Mouse (Mus musculus) hindbrain, embryonic 16.5 days (tissue): ENCODE results near the gene Mnd1. TPM values are rescaled to one million over a fixed set of nuclear protein-coding genes. Genes with fewer than 3 reads are reported as not detected.

Experiments
- ATAC-seq: fragments of 200-750 bp; cut with Nextera tagmentation; 2 replicates; pipeline ENCODE4 v1.8.0; 2017; ENCODE audit warnings: moderate TSS enrichment, moderate library complexity
- H3K27ac ChIP-seq: fragments of 300-500 bp; sonication (generic); 2 replicates; pipeline ENCODE4 v1.5.1; 2014; ENCODE audit warnings: low read depth, mild to moderate bottlenecking, control low read depth, low read length, moderate library complexity
- H3K27me3 ChIP-seq: fragments of 300-500 bp; sonication (generic); replicated peaks from 2 replicates; pipeline ENCODE4 v1.6.1; 2014; ENCODE audit warnings: low read length; ENCODE audit not compliant: control insufficient read depth, insufficient read depth
- H3K36me3 ChIP-seq: fragments of 300-500 bp; sonication (generic); 2 replicates; pipeline ENCODE4 v1.6.1; 2014; ENCODE audit warnings: mild to moderate bottlenecking, low read length, moderate library complexity, mixed read lengths; ENCODE audit not compliant: control insufficient read depth, insufficient read depth
- H3K4me1 ChIP-seq: fragments of 300-500 bp; sonication (generic); 2 replicates; pipeline ENCODE4 v1.6.1; 2014; ENCODE audit warnings: low read depth, low read length; ENCODE audit not compliant: control insufficient read depth, insufficient read depth
- H3K4me2 ChIP-seq: fragments of 300-500 bp; sonication (generic); 2 replicates; pipeline ENCODE4 v1.6.1; 2014; ENCODE audit warnings: mild to moderate bottlenecking, low read length, control low read depth, moderate library complexity
- H3K4me3 ChIP-seq: fragments of 300-500 bp; sonication (generic); 2 replicates; pipeline ENCODE4 v1.5.1; 2014; ENCODE audit warnings: mild to moderate bottlenecking, low read length, control low read depth, moderate library complexity
- H3K9ac ChIP-seq: fragments of 300-500 bp; sonication (generic); 2 replicates; pipeline ENCODE4 v1.6.1; 2014; ENCODE audit warnings: low read depth, mild to moderate bottlenecking, control low read depth, low read length, moderate library complexity
- H3K9me3 ChIP-seq: fragments of 300-500 bp; sonication (generic); 2 replicates; pipeline ENCODE4 v1.6.1; 2014; ENCODE audit warnings: mild to moderate bottlenecking, low read length, moderate library complexity; ENCODE audit not compliant: control insufficient read depth
- WGBS: fragments of 180-500 bp; shearing (Covaris S2); extraction: QIAGEN DNeasy Blood & Tissue Kit; methylation state at CpG from one replicate; pipeline ENCODE4 v1.1.7; 2014; 5-methylcytosine and 5-hydroxymethylcytosine counted together
- polyA plus RNA-seq: library from polyadenylated mRNA; unstranded; fragments of >200 nt; fragmentation: Nextera tagmentation; extraction: Ambion mirVana; gene quantifications from 2 replicates; pipeline ENCODE4 v1.2.1, GENCODE M21; 2015

Gene Mnd1
- polyA plus RNA-seq, 1 experiment from 2014 or later, result 2.9 TPM

DNA sequence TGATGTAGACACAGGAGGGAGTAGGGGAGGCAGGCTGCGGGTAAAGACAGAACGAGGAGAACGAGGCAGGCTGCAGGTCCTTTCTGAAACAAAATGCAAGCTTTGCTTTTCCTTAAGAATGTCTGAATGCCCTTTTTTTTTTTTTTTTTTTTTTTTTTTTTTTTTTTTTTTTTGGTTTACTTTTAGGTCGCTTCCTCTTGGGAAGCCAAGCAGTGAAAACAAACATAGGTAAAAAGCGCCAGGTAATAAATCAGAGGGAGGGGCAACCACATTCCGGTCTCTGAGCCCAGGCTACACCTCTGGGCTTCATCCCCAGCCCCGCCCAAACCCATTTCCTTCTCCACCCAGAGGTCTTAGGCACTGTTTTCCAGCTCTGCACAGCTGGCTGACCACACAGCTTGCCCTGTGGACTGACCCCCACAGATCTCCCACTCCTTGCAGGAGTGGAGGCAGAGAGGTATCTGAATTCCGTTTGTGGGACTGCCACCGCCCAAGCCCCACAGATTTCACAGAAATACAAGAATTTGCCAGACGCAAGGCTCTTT, 34.1 kb upstream of the Mnd1 start:
- no peak for ATAC-seq

DNA sequence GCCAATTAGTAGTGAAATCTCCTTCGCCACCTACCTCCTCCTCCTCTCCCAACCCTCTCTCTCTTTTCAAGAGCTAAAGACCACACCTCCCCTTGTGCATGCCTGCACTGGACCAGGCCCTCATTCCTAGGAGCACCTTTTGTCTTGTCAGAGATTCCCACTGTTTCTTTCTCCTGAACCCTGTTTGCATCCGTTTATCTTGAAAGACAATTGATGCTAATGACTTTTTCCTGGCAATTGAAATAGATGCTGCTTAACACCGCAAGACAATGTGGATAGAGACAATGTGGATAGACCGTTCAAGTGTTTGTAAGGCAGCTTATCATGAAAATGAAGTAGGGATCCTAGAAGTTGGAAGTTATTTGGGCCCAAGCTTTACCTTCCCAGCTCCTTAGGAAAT, 26.1 kb upstream of the Mnd1 start:
- no peaks in the 10 kb centered on the region for H3K27me3 ChIP-seq
- no peak overlapping the region for H3K4me2 ChIP-seq
- no peak overlapping the region for H3K9ac ChIP-seq
- H3K36me3 ChIP-seq, result peaks cover 3% of the 10 kb centered on the region
- 28% methylated on average over 4 of the region's 4 CpGs for WGBS
- H3K27ac ChIP-seq, result no peak overlapping the region
- H3K4me1 ChIP-seq, result peaks cover 4% of the 10 kb centered on the region; the same call in 1 of the 2 replicates
- no peak overlapping the region for H3K4me3 ChIP-seq
- no peak for ATAC-seq
- no peaks in the 10 kb centered on the region for H3K9me3 ChIP-seq

More for the DNA sequence above, 34.1 kb upstream of the Mnd1 start:
- no peak overlapping the region for H3K4me3 ChIP-seq
- H3K4me2 ChIP-seq, result no peak overlapping the region
- H3K9ac ChIP-seq, result no peak overlapping the region
- H3K4me1 ChIP-seq, result peaks cover 4% of the 10 kb centered on the region; the same call in 1 of the 2 replicates
- H3K27me3 ChIP-seq, result no peaks in the 10 kb centered on the region
- H3K27ac ChIP-seq, result no peak overlapping the region
- H3K36me3 ChIP-seq, result peaks cover 12% of the 10 kb centered on the region
- H3K9me3 ChIP-seq, result no peaks in the 10 kb centered on the region
- WGBS, result 69% methylated on average over 10 of the region's 10 CpGs

DNA sequence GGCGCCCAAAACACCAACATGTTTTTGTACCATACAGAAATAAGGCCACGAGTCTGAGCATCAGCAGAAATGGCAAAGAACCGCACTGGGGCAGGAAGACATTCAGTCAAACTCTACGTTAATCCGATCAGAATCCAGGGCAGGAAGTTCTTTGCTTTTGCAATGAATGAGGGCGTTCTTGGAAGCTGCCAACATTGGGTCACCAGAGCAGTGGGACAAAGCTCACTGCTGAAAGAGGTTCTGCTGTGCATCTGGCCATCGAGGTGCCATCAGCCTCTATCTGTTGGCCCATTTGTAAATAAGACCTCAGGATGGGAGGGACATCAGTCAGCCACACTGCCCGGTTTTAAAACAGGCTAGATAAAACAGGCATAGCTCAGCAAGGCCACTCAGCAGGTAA, 25.5 kb upstream of the Mnd1 start:
- 0 out of 2 replicates have a peak overlapping the region, but pooled peaks have one; percentile 37 for H3K27ac ChIP-seq
- no peak overlapping the region for H3K9ac ChIP-seq
- no peak overlapping the region for H3K4me3 ChIP-seq
- H3K4me1 ChIP-seq, result peaks cover 4% of the 10 kb centered on the region; the same call in 1 of the 2 replicates
- no peak for ATAC-seq
- H3K4me2 ChIP-seq, result no peak overlapping the region
- no peaks in the 10 kb centered on the region for H3K9me3 ChIP-seq
- no peaks in the 10 kb centered on the region for H3K27me3 ChIP-seq
- peaks cover 7% of the 10 kb centered on the region for H3K36me3 ChIP-seq
- 36% methylated on average over 8 of the region's 8 CpGs for WGBS

DNA sequence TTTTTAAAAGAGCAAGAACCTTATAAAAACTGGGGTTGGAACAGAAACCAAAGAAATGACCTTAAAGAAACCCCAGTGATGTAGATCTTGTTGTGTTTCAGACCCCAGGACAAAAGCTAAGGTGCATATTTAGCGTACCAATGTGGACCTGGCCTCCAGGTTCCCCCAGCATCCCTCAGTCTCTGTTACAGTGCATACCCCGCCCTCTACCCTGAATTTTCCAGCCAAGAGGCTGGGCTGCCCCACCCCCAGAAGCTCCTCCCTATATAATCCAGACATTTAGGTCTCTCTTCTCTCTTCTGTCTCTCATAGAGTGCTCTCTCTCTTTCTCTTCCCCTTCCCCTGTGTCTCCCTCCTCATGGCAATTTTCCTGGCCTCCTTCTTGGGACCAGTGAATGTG, 24.7 kb upstream of the Mnd1 start:
- Histone ChIP-seq H3K4me3 (no peak overlapping the region), H3K4me1 (peaks cover 4% of the 10 kb centered on the region; the same call in 1 of the 2 replicates), H3K27me3 (no peaks in the 10 kb centered on the region), H3K36me3 (peaks cover 7% of the 10 kb centered on the region), H3K4me2 (no peak overlapping the region), H3K27ac (no peak overlapping the region), H3K9ac (no peak overlapping the region), H3K9me3 (no peaks in the 10 kb centered on the region)
- no peak for ATAC-seq
- 87% methylated on average over 2 of the region's 2 CpGs for WGBS

DNA sequence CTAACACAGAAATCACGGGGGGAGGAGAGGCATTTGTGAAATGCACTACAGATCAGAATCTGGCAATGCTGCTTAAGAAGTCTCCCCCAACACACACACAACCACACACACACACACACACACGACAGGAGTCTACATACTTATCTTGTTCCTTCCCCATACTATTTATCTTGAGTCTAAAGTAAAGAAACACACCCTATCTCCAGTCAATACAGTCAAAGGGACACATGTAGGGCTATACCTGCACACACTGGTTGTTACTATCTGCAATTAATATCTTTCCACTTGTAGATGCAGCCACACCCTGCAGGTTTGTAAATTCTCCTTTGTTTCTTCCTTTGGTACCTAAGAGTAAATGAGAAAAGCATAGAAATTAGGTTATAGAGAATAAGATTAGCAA, 22.2 kb upstream of the Mnd1 start:
- Histone ChIP-seq H3K27ac (no peak overlapping the region), H3K9me3 (no peaks in the 10 kb centered on the region), H3K36me3 (peaks cover 13% of the 10 kb centered on the region), H3K4me2 (no peak overlapping the region), H3K27me3 (no peaks in the 10 kb centered on the region), H3K9ac (no peak overlapping the region), H3K4me3 (no peak overlapping the region), H3K4me1 (peaks cover 4% of the 10 kb centered on the region; the same call in 1 of the 2 replicates)
- ATAC-seq, result no peak
- 72% methylated on average over 2 of the region's 2 CpGs for whole genome bisulfite sequencing

DNA sequence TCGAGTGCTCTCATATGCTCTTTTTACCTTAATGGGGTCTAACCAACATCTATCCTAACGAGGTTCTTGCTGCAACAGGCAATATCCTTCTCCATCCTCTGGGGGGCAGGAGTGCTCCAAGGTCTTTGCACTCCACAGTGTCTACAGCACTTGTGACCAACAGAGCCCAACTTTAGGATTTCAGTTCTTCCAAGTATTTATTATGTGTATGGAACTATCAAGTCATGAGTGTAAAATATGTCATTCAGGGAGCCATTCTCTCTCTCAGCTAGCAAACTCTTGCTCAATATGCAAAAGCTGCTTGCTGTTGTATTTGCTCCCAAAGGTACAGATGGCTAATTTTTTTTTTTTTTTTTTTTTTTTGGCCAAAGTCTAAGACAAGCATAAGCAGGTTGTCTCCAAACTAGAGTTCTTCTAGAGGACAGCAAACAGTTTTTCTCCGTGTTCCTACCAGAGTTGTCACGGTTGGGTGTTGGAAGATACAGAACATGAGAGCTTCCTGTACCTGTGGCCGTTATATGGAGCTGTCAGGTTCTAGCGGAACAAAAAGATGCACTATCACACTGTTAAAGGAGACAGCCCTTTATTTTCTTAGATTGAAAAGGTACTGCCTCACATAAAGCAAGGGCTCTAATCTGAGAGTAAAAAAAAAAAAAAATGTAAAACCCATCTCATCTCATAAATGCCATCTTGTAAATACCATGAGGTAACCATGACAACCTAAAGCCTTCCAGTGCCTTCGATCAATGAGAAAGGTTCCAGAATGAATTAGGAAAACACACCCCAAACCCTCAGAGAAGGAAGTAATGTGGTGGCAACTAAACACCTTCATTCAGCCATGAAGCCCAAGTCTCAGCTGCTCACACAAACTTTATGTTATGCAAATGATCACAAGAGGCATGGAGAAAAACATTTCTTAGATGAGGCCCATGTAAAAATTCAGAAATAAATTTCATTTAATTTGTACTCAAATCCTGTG, 20.0 kb upstream of the Mnd1 start:
- H3K36me3 ChIP-seq, result peaks cover 21% of the 10 kb centered on the region
- H3K9me3 ChIP-seq, result no peaks in the 10 kb centered on the region
- no peaks in the 10 kb centered on the region for H3K27me3 ChIP-seq
- no peak overlapping the region for H3K9ac ChIP-seq
- peak; percentile 79 for ATAC-seq
- H3K27ac ChIP-seq, result no peak overlapping the region
- H3K4me1 ChIP-seq, result no peaks in the 10 kb centered on the region
- WGBS, result 43% methylated on average over 7 of the region's 7 CpGs
- no peak overlapping the region for H3K4me2 ChIP-seq
- H3K4me3 ChIP-seq, result no peak overlapping the region

DNA sequence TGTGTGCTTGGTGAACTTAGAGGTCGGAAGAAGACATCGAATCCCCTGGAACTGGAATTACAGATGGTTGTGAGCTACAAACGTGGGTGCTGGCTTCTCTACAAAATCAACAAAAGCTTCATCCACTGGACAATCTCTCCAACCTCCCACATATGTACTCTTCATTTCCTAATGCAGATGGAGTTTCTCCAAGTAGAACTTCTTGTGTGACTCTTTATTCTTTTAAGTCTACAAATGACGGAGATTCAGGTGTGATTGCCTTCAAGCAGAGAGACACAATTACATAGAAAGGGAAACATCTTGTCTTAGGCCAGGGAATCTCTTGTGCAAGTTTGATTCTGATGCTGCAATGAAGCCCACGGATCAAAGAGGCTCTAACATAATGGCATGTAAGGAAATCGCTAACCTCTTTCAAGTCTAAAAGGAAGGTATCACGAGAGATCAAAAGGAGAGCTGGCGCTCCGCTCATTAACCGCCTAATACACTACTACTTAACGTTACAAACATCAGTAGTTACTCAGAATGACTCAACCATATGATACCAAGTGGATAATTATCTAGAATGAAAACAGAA, 18.1 kb upstream of the Mnd1 start, which contains the start of gene Gm6525:
Gm6525 (plus strand) TSS at position 524 of the 574 bp plus-strand sequence.
- no peak for ATAC-seq
- Histone ChIP-seq H3K4me3 (no peak within 1 kb of the TSS), H3K4me1 (no peaks in the 10 kb centered on the region), H3K9ac (no peak within 1 kb of the TSS), H3K9me3 (no peaks in the 10 kb centered on the region), H3K4me2 (no peak within 1 kb of the TSS), H3K27me3 (no peaks in the 10 kb centered on the region), H3K27ac (no peak within 1 kb of the TSS), H3K36me3 (peaks cover 28% of the 10 kb centered on the region)
- WGBS, result 74% methylated on average over 11 of the region's 11 CpGs

DNA sequence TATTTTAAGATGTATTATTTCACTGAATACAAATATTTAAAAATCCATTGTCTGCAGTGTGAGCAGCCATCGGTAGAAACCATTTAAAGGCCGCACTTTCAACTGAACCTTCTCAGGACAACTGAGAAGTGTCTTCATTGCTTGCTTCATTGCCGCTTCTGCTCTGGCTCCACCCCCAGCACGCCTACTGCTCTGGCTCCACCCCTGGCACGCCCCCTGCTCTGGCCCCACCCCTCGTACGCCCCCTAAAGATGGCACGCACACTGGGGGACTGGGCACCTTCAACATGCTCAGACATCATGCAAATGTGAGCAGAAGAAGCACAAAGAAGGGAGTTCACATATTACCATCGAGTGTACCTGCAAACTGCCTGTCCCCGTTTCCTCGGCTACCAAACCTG, 16.8 kb upstream of the Mnd1 start:
- ATAC-seq, result 0 out of 2 replicates have a peak, but pooled peaks have one; percentile 34

More for the DNA sequence above, 16.8 kb upstream of the Mnd1 start:
- H3K9ac ChIP-seq, result no peak overlapping the region
- WGBS, result 52% methylated on average over 11 of the region's 11 CpGs
- no peaks in the 10 kb centered on the region for H3K9me3 ChIP-seq
- peaks cover 28% of the 10 kb centered on the region for H3K36me3 ChIP-seq
- no peaks in the 10 kb centered on the region for H3K4me1 ChIP-seq
- H3K27me3 ChIP-seq, result no peaks in the 10 kb centered on the region
- no peak overlapping the region for H3K27ac ChIP-seq
- no peak overlapping the region for H3K4me3 ChIP-seq
- no peak overlapping the region for H3K4me2 ChIP-seq
